Mouse (Mus musculus): Measurements from ENCODE around the gene Tekt1. TPM values are rescaled to one million over a fixed set of nuclear protein-coding genes. Genes with fewer than 3 reads are reported as not detected.

Tekt1 gene
- total RNA-seq, 2 experiments from 2014 or later = 2.0 to 3.3 TPM

DNA sequence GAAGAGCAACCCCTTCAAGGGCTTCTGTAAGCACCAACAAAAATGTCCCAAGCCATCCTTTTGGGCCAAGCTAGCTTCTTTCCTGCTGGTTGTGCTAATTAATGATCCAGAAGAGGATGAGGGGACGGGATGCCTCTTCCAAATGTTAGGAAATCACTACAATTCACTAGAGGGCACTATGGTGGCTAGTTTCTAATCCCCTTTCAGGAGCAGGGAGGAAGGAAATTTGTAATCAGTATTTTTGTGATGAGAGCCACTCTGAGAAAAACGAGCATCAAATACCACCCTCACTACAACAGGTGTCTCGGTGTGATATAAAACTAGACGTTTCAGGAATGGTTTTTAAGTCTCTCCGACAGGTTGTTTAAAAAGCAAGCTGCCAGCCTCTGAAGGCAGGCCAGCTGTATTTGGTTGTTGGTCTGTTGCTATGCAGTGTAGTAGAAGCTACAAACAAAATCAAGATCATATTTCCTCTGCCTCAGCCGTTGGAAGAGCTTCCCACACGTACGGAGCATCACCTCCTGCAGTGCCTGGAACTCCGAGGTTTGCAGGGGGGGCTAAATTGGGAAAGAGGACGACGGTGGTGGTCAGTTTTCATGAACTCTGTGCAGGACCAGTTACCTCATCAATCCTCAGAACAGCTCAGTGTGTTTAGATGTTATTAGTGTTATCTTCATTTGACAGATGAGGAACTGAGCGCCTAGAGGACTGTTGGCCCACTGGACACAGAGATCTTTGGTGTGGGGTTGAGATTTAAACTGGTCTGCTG lies 7.8 kb upstream of the Tekt1 start:
- H3K27ac ChIP-seq = 0 out of 2 replicates have a peak overlapping the region, but pooled peaks have one; percentile 10
- H3K4me3 ChIP-seq = no peak overlapping the region
- TF ChIP-seq CTCF (conservative IDR thresholded peaks at IDR 0.05) = peak; percentile 70
- DNase-seq (ENCODE audit: low spot score in 2 of 2) = no peak

DNA sequence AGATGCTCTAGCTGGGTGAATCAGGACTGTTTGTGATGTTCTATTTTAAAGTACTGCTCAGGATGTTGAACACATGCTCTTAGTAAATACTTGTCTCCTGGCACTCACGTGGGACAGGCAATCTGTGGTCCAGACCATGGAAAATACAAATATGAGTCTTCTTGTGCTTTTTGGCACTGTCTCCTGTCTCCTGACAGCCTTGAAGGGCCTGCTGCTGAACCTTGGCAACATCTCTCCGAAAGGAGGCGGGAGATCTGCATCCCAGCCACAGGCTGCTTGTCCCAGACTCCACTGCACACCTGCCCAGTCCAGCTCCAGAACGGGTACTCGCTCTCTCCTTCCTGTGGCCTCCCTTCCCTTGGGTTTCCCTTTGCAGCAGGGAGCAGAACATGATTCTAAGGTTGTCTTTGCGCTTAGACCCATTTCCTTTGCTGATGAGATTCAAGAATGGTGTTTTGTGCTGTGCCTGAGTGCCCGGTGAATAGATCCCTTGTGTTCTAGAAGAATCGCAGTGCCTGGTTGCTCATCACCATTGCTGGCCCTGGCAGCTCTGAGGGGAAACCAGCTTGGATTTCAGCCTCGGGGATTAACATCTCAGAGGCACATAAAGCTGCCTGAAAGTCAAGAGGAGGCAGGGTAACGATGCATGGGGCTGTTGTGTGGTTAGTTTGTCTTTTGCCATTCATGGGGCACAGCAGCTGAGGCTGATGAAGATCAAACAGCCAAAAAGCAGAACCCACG lies 5.9 kb upstream of the Tekt1 start:
- TF ChIP-seq CTCF (conservative IDR thresholded peaks at IDR 0.05) = no peak
- DNase-seq (ENCODE audit: low spot score in 2 of 2) = no peak
- H3K4me3 ChIP-seq = no peak overlapping the region
- H3K27ac ChIP-seq = peak overlapping the region; percentile 36; the same call in 1 of the 2 replicates

GRCm38 (mm10) chr11:72366126-72366525 lies 3.9 kb upstream of the Tekt1 start:
- no peak overlapping the region for H3K4me3 ChIP-seq
- no peak for TF ChIP-seq CTCF (conservative IDR thresholded peaks at IDR 0.05)
- no peak for DNase-seq (ENCODE audit: low spot score in 2 of 2)
- no peak overlapping the region for H3K27ac ChIP-seq

GRCm38 (mm10) chr11:72364526-72364925 lies 2.3 kb upstream of the Tekt1 start:
- no peak for TF ChIP-seq CTCF (conservative IDR thresholded peaks at IDR 0.05)
- DNase-seq (ENCODE audit: low spot score in 2 of 2) = no peak
- H3K4me3 ChIP-seq = no peak overlapping the region
- H3K27ac ChIP-seq = no peak overlapping the region

- no peak for TF ChIP-seq CTCF (conservative IDR thresholded peaks at IDR 0.05)
- Histone ChIP-seq H3K4me3 (no peak overlapping the region), H3K27ac (no peak overlapping the region)
- no peak for DNase-seq (ENCODE audit: low spot score in 2 of 2)
Observed at GRCm38 (mm10) chr11:72363523-72364240, 1.4 kb upstream of the Tekt1 start.

- no peak overlapping the region for H3K27ac ChIP-seq
- H3K4me3 ChIP-seq = peak overlapping the region; percentile 62
- TF ChIP-seq CTCF (conservative IDR thresholded peaks at IDR 0.05) = no peak
- peak; percentile 71 for DNase-seq (ENCODE audit: low spot score in 2 of 2)
Observed at GRCm38 (mm10) chr11:72361385-72362346, 576 bp downstream of the Tekt1 start.

- TF ChIP-seq CTCF (conservative IDR thresholded peaks at IDR 0.05) = peak; percentile 96; the same call in 1 of the 2 replicates
- peak overlapping the region; percentile 36 for H3K4me3 ChIP-seq
Observed at GRCm38 (mm10) chr11:72354971-72355728, 7.1 kb downstream of the Tekt1 start.

GRCm38 (mm10) chr11:72353186-72353585 lies 9.1 kb downstream of the Tekt1 start:
- no peak for DNase-seq (ENCODE audit: low spot score in 2 of 2)
- Histone ChIP-seq H3K27ac (no peak overlapping the region), H3K4me3 (no peak overlapping the region)

More at GRCm38 (mm10) chr11:72354971-72355728, 7.1 kb downstream of the Tekt1 start:
- no peak overlapping the region for H3K27ac ChIP-seq
- peak; percentile 50 to 80 for DNase-seq (ENCODE audit: low spot score in 2 of 2)

DNA sequence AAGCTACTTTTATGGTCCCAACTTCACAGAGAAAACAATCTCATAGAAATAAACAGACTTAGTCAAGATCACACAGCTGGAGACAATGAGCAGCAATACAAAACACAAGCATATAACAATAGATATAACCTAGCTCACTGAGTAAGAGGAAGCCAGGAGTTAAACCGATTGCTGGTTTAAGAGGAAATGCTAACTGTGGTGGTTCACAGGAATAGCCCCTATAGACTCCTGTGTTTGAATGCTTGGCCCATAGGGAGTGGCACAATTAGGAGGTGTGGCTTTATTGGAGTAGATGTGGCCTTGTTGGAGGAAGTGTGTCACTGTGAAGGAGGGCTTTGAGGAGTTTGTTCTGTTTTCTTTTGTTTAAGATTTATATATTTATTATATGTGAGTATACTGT lies 10.0 kb downstream of the Tekt1 start:
- no peak for TF ChIP-seq CTCF (conservative IDR thresholded peaks at IDR 0.05)
- Histone ChIP-seq H3K4me3 (no peak overlapping the region), H3K27ac (no peak overlapping the region)
- DNase-seq (ENCODE audit: low spot score in 2 of 2) = no peak

More at GRCm38 (mm10) chr11:72353186-72353585, 9.1 kb downstream of the Tekt1 start:
- TF ChIP-seq CTCF (conservative IDR thresholded peaks at IDR 0.05) = no peak

DNA sequence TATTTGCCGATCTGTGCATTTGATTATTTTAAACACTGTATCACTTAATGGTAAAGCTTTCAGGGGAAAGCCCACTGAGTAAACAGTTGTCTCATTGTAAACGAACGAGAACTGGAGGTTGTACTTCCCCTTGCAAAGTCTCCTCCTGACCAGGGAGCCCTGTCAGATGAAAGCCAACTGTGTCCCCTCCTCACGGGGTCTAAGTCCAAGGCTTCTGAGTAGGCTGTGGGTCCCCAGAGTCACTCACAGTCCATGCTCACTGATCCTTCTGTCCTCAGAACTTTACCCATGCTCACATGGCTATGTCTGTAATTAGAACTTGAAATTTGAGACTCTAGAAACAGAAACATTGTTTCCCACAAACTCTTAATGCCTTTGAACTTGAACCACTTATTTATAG lies 12.6 kb downstream of the Tekt1 start:
- H3K4me3 ChIP-seq = no peak overlapping the region
- peak overlapping the region; percentile 79 for H3K27ac ChIP-seq
- no peak for TF ChIP-seq CTCF (conservative IDR thresholded peaks at IDR 0.05)
- no peak for DNase-seq (ENCODE audit: low spot score in 2 of 2)

DNA sequence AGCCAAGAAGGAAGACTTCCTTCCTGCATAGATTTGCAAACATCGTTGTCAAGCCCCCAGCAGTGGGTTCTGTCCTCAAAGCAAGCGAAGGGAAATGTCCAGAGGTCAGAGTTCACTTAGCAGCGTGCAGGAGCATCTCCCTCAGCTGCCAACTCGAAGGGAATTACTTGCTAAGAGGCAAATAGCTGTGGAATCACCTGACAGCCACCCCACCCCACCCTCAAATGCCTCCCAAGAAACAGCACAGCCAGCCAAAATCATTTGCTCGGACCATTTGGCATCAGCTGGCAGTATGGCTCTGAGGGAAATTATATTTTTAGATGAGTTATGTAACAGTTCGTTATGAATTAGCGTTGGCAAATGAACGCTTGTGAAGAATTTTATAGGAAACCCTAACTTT lies 13.2 kb downstream of the Tekt1 start:
- DNase-seq (ENCODE audit: low spot score in 2 of 2) = peak; percentile 42 to 76
- H3K27ac ChIP-seq = peak overlapping the region; percentile 79
- no peak overlapping the region for H3K4me3 ChIP-seq
- TF ChIP-seq CTCF (conservative IDR thresholded peaks at IDR 0.05) = no peak

Measured in layer of hippocampus, adult 2 months (tissue).